Mouse (Mus musculus) frontal cortex, adult 2 months (tissue): ENCODE results near the gene Hist1h2bb. TPM values are rescaled to one million over a fixed set of nuclear protein-coding genes. Genes with fewer than 3 reads are reported as not detected.
A peak's percentile ranks its signal among the peaks of the same experiment; 100 is the strongest.

Experiments
- DNase-seq, 2 experiments: peaks; one replicate each; pipeline ENCODE4 v3.0.0; 2022; ENCODE audit warnings: low spot score in 1 of 2; ENCODE audit errors: extremely low spot score in 1 of 2
- polyA plus RNA-seq: library from polyadenylated mRNA; depleted of rRNA; stranded (reverse); fragments of >200 nt; gene quantifications from 2 replicates; pipeline ENCODE4 v1.2.3, GENCODE M21; 2012

The Hist1h2bb gene
- polyA plus RNA-seq, 1 experiment, result 1.3 TPM

DNA sequence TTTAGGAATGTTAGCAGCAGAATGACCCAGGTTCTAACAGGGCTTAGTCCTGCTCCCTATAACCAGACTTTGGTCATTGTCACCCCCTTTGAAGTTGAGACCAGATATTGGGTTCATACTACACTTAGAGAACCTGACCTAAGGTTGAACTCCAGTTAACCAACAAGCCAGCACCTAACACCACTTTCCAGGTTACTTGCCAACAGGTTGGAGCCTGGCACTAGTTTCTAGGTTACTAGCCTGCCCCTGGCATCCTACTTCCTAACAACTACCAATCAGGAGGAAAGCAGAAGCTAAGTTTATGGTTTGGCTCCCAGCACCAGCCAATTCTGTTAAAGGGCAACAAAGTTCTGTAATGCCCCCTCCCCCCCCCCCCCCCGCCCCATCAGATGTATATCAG lies 21.3 kb upstream of the Hist1h2bb start:
- DNase-seq, result no peak

- no peak for DNase-seq
These were observed 17.9 kb upstream of the Hist1h2bb start for GRCm38 (mm10) chr13:23728472-23729191.

DNA sequence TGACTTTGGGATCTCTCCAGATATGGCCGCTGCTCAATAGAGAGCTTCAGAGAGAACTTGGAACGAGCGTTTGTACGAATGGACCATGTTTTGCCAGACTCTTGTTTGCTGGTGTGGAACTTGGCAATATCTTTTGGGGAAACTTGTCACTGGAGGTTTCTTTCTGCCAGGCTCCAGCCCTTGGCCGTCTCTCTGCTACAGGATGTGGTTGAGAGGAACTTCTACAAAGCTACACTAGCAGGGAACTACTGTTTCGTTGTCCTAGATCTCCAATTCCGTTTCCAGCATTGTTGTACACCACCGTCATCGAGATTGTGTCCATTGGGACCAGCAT lies 17.4 kb upstream of the Hist1h2bb start:
- no peak for DNase-seq

GRCm38 (mm10) chr13:23729706-23730105 lies 16.8 kb upstream of the Hist1h2bb start:
- DNase-seq, result no peak

- no peak for DNase-seq
These were observed 16.1 kb upstream of the Hist1h2bb start for GRCm38 (mm10) chr13:23730479-23730878.

DNA sequence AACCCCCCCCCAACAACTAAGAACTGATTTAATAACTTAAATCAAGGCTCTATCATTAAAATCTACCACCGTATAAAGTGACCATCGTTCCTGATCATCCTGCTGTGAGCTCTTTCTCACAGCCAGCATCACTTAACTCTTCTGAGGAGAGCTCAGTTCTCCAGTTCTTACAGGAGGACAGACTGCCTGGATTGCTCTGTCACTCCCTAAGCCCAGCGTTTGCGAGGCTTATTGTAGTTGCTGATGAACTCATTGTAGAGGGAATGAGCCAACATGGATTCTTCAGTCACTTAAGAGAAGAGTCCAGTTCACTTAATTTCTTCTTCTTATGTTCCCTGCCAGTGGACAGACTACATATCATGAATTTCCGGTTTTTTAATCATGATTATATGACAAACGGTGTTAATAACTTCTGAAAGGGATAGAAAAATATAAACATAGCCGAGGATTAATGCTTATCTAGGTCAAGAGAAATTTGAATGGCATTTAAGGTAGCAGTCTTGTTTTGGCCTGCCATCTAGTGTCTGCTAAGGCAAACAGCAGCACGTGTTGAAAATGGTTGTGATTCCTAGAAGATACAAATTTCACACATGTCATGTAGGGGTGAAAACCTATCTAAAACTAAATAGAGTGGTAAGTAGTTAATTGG lies 14.3 kb upstream of the Hist1h2bb start:
- DNase-seq, result peak in 1 of 2 experiments; percentile 75

DNA sequence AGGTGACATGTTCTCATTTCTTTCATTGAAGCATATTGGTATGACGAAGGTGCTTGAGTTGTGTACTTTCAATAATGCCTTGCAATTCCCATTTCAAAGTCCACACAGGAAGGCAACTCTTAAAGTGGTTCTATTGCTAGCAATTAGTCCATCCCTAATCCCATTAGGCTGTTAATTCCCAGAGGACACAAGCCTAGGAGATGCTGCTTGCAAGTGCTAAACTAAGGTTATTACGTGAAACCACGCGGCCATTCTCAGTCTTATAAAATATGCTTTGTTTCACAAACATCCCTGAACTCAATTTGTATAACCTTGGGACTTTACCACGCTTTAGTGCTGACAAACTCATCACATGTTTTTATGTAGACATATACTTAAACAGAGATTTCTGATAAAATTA lies 9.4 kb upstream of the Hist1h2bb start:
- no peak for DNase-seq

GRCm38 (mm10) chr13:23738041-23738440 lies 8.5 kb upstream of the Hist1h2bb start:
- no peak for DNase-seq

- DNase-seq, result peak; percentile 78 to 91
These were observed 7.9 kb upstream of the Hist1h2bb start, which contains the start of gene Hist1h1c for GRCm38 (mm10) chr13:23738677-23739068. Gene Hist1h1c (plus strand): TSS chr13:23738808.

DNA sequence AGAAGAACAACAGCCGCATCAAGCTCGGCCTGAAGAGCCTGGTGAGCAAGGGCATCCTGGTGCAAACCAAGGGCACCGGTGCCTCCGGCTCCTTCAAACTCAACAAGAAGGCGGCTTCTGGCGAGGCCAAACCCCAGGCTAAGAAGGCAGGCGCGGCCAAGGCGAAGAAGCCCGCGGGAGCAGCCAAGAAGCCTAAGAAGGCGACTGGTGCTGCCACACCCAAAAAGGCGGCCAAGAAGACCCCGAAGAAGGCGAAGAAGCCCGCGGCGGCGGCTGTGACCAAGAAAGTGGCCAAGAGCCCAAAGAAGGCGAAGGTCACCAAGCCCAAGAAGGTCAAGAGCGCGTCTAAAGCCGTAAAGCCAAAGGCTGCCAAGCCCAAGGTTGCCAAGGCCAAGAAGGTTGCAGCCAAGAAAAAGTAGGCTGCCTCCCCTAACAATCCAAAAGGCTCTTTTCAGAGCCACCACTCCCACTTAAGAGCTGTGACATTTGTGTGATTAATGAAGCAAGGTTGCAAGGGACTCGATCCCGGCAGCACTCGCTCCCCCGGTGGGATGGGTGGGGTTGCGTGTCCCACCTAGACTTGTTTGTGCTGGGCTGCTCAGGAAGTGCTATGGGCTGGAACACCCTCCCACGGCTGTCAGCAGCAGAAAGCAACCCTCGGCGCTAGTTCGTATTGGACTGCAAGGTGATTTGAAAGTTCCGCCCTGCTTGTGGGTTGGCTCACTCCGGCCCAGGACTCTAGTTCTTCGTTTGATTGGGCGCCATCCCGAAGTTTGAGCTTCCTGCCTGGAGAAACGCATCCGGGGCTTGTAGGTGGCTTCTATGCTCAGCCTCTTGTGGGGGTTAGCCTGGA lies 7.2 kb upstream of the Hist1h2bb start:
- peak; percentile 96 to 97 for DNase-seq

GRCm38 (mm10) chr13:23739922-23740252 lies 6.6 kb upstream of the Hist1h2bb start:
- no peak for DNase-seq

GRCm38 (mm10) chr13:23740256-23740840 lies 6.2 kb upstream of the Hist1h2bb start:
- DNase-seq, result no peak

DNA sequence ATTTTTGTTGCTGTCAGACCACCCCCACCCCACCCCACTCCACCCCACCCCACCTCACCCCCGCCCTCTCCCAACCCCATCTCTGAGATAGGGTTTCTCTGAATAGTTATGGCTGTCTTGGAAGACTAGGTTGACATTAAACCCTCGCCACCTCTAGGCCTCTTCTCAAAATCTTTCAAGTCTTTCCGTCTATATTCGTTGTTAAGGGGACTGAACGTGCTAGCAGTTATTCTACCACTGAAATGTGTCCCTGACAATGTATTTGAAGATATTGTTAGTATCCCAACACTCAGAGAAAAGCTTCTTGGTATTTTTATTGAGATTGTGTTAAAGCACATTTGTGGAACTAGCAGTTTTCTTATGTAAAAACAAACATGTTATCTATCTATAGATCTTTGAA lies 5.6 kb upstream of the Hist1h2bb start:
- no peak for DNase-seq

DNA sequence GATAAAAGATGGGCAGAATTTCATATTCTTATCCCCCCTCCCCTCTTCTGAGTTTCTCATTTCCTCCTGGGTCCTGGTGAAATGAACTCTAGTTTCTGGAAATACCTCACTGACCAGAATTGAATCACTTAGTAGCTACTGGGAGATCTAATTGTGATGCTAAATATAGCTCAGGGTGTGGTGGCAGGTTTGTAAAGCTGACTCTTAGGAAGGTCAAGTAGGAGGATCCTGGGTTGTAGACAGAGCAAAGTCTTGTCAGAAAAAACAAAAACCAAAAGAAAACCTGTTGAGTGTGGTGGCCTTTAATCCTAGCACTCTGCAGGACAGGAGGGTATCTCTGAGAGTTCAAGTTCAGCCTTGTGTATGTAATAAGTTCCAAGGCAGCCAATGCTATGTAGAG lies 4.5 kb upstream of the Hist1h2bb start:
- no peak for DNase-seq

DNA sequence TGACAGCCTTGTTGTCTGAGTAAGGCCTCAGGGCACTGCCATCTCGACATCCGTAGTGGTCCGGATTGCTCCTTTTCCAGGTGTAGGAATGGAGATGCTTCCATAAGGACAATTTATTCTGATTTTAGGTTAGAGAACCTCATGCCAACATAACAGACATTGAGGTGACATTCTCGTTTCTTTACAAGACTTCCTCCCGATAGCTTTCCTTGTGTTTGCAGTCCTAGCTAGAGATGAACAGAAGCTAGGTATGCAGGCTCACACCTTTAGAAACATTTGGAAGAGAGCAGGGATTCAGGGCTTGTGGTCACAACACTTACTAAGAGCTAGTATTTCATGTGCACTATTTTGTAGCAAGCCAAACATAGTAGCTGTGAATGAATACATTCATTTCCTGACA lies 3.3 kb upstream of the Hist1h2bb start:
- no peak for DNase-seq

DNA sequence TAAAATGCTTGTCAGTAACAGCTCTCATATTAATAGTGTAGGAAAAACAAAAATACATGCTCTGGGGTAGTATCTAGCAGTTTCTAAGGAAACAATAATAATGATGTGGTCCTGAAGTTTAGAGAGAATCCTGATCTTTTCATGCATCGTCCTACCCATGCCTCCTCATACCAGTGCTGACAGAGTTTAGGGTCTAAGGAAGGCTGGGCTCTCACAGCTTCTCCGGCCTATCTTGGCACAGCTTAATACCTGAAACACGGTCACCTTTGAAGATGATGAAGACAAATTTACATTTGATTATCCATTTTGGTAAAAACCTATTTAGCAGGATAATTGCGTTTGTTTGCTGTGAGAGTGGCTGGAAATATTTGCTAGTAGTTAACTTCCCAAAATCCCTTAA lies 2.6 kb upstream of the Hist1h2bb start:
- no peak for DNase-seq

GRCm38 (mm10) chr13:23744421-23745380 lies 1.8 kb upstream of the Hist1h2bb start:
- no peak for DNase-seq

DNA sequence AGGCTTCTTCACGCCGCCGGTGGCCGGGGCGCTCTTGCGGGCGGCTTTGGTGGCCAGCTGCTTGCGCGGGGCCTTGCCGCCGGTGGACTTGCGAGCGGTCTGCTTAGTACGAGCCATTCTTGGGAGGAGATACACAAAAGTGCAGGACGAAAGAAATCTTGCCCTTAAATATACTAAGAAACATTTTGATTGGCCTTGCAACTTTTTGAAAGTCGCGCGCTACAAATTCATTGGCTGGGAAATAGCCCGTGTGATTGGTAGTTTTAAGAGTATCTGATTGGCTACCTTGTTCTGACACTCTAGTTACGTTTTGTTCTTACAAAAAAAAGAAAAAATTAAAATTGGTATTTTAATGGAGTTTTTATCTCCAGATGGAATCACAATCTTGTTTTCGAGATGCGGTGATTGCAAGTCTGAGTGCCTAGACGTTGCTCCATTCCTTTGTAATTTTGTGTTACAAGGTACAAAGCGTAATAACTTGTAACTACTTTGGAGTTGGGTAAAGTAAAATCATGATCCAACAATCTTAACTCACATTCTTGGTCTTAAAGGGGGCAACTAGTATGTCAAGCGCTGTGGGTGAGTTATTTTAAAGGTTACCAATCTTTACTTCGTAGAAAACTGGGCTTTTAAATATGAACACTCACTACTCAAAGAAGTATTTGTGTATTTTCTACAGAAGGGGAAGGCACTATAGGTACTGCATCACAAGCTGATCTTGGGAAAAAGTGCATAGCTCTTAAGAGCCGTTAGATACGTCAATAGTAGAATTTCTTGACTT lies 963 bp upstream of the Hist1h2bb start, which contains the start of gene Hist1h3c:
Gene Hist1h3c (minus strand): TSS at position 222 of the 781 bp plus-strand sequence.
- DNase-seq, result peak; percentile 75 to 93
